Mouse (Mus musculus): ENCODE measurements around the gene Gbgt1.

DNA sequence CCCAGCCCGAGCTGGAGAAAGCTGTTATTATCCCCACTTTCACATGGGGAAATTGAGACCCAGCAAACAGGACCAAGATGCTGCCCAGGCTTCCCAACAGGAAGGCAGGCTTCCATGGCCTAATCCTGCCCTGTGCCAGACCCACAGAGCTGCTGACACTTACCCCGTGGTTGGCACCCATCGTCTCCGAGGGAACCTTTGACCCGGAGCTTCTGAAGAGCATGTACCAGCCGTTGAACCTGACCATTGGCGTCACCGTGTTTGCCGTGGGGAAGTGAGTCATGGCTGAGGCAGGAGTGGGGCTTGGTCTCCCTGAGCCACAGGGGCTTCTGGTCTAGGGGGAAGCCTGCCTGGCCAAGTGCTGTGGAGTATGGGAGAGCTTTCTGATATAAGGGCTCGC lies 6.3 kb downstream of the Gbgt1 start:
- TF ChIP-seq CTCF (IDR thresholded peaks at IDR 0.05) (no peak), EP300 (IDR thresholded peaks at IDR 0.05) (no peak)

All from lung, postnatal 0 days (tissue).